Comparison of ENCODE assay signal across 22 mouse cellular contexts in the genomic region with DNA sequence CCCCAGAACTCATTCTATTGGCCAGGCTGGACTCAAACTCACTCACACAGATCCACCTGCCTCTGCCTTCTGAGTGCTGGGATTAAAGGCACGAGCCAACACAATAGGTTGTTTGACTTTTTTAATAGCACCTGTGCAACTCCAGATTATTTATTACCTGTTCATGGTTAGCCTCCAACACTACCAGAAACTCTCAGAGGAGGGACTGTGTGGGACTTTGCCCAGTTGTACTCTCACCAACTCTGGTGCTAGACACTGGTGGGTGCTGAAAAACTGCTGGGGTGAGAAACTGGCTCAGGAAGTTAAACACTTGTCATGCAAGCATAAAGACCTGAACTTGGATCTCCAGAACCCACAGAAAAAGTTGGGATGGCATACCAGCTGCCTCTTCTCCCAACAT. TPM values are rescaled to one million over a fixed set of nuclear protein-coding genes. Genes with fewer than 3 reads are reported as not detected.
DNase-seq lines count a peak whose midpoint lies in the region; ATAC-seq and TF ChIP-seq lines count a peak whose summit lies in the region.
"Had no signal": no experiment of that assay in that cellular context is flagged by ENCODE, and none has a peak within 500 bp of the region (broad histone marks: within the 10 kb centered on the region; RNA-seq: fewer than 3 reads in every experiment).

No protein-coding gene starts in this region.

- H3K27me3 ChIP-seq in liver, embryonic 12.5 days (replicated peaks): no peaks in the 10 kb centered on the region
- H3K27me3 ChIP-seq in stomach, postnatal 0 days (ENCODE audit: control insufficient read depth, insufficient read depth, low read length): no peaks in the 10 kb centered on the region
- no peaks in the 10 kb centered on the region for H3K27me3 ChIP-seq in hindbrain, embryonic 12.5 days
- H3K27me3 ChIP-seq: embryonic facial prominence, embryonic 12.5 days; midbrain, embryonic 13.5 days; Patski had no signal

- peak overlapping the region; percentile 92 for H3K27ac ChIP-seq in liver, embryonic 12.5 days
- H3K27ac ChIP-seq in stomach, postnatal 0 days (replicated peaks): peak overlapping the region; percentile 79
- H3K27ac ChIP-seq in hindbrain, embryonic 12.5 days: no peak overlapping the region
- H3K27ac ChIP-seq: layer of hippocampus, adult 2 months; midbrain, embryonic 13.5 days had no signal

- TF ChIP-seq CTCF in stomach, postnatal 0 days (IDR thresholded peaks at IDR 0.05; ENCODE audit: low read depth): no peak

- H3K4me2 ChIP-seq in liver, embryonic 12.5 days: peak overlapping the region; percentile 82
- H3K4me2 ChIP-seq in stomach, postnatal 0 days (replicated peaks; ENCODE audit: low read depth): no peak overlapping the region; the same call in 1 of the 2 replicates
- H3K4me2 ChIP-seq in hindbrain, embryonic 12.5 days (replicated peaks): no peak overlapping the region
- H3K4me2 ChIP-seq: embryonic facial prominence, embryonic 12.5 days; midbrain, embryonic 13.5 days had no signal

- intact Hi-C loops in left cerebral cortex, postnatal 14 days (cut with DNase I): no loop called here

- DNase-seq in kidney, adult 11 months: peak; percentile 74
- DNase-seq in kidney, postnatal 10 days: no peak
- DNase-seq in kidney, adult 9 months: peak; percentile 87
- no peak for DNase-seq in stomach, postnatal 0 days (ENCODE audit: low spot score)
- DNase-seq in frontal cortex, postnatal 25 days (ENCODE audit: low spot score in 2 of 2): no peak
- DNase-seq in left cerebral cortex, postnatal 14 days (ENCODE audit: low spot score in 2 of 2): no peak
- DNase-seq: B cell, adult 2 months; cerebellum, adult 11 months; heart, adult 11 months; heart, postnatal 10 days; lung, adult 2 months; lung, postnatal 4 days; right cerebral cortex, adult 18-20 months had no signal

- 86% methylated on average over 1 of the region's 1 CpGs for WGBS in liver, embryonic 12.5 days (ENCODE audit: insufficient replicate concordance)
- 24% methylated on average over 1 of the region's 1 CpGs for WGBS in stomach, postnatal 0 days
- WGBS in hindbrain, embryonic 12.5 days: 75% methylated on average over 1 of the region's 1 CpGs

- TF ChIP-seq EP300 in stomach, postnatal 0 days (optimal IDR thresholded peaks at IDR 0.05): no peak

- no peak for ATAC-seq in liver, embryonic 12.5 days
- ATAC-seq in stomach, postnatal 0 days (ENCODE audit: low FRiP score, low TSS enrichment): no peak
- ATAC-seq in hindbrain, embryonic 12.5 days (ENCODE audit: low FRiP score): no peak
- ATAC-seq: hindbrain, embryonic 16.5 days; midbrain, embryonic 13.5 days; Patski had no signal

- H3K9ac ChIP-seq in liver, embryonic 12.5 days: peak overlapping the region; percentile 43; the same call in 1 of the 2 replicates
- no peak overlapping the region for H3K9ac ChIP-seq in stomach, postnatal 0 days (ENCODE audit: low read length)
- no peak overlapping the region for H3K9ac ChIP-seq in hindbrain, embryonic 12.5 days
- H3K9ac ChIP-seq: embryonic facial prominence, embryonic 12.5 days; midbrain, embryonic 13.5 days had no signal

- peaks cover 30% of the 10 kb centered on the region for H3K36me3 ChIP-seq in liver, embryonic 12.5 days
- H3K36me3 ChIP-seq in stomach, postnatal 0 days (ENCODE audit: control insufficient read depth, insufficient read depth, low read length): peaks cover 4% of the 10 kb centered on the region; the same call in 1 of the 2 replicates
- peaks cover 21% of the 10 kb centered on the region; the same call in 1 of the 2 replicates for H3K36me3 ChIP-seq in hindbrain, embryonic 12.5 days

- H3K4me1 ChIP-seq in liver, embryonic 12.5 days: peaks cover 91% of the 10 kb centered on the region
- no peaks in the 10 kb centered on the region for H3K4me1 ChIP-seq in stomach, postnatal 0 days (replicated peaks; ENCODE audit: control insufficient read depth, insufficient read depth)
- peaks cover 14% of the 10 kb centered on the region for H3K4me1 ChIP-seq in hindbrain, embryonic 12.5 days

- H3K4me3 ChIP-seq in liver, embryonic 12.5 days: no peak overlapping the region
- H3K4me3 ChIP-seq in stomach, postnatal 0 days (ENCODE audit: low read depth, low read length): no peak overlapping the region
- H3K4me3 ChIP-seq in hindbrain, embryonic 12.5 days: no peak overlapping the region
- H3K4me3 ChIP-seq: embryonic facial prominence, embryonic 12.5 days; layer of hippocampus, adult 2 months; midbrain, embryonic 13.5 days; myocyte had no signal

- no peaks in the 10 kb centered on the region for H3K9me3 ChIP-seq in liver, embryonic 12.5 days (replicated peaks)
- H3K9me3 ChIP-seq in stomach, postnatal 0 days (ENCODE audit: control insufficient read depth, low read length): no peaks in the 10 kb centered on the region
- no peaks in the 10 kb centered on the region for H3K9me3 ChIP-seq in hindbrain, embryonic 12.5 days (replicated peaks)
- H3K9me3 ChIP-seq: embryonic facial prominence, embryonic 12.5 days; midbrain, embryonic 13.5 days had no signal

RNA-seq across cellular contexts. Expression of a gene that starts 6.2 kb away (rescaled TPM):
- 24.6 and 26.3 TPM in 2 replicates for polyA plus RNA-seq in liver, embryonic 12.5 days (2016; fragmentation: Nextera tagmentation; extraction: Ambion mirVana)
- 23.9 and 25.2 TPM in 2 replicates for polyA plus RNA-seq in stomach, postnatal 0 days (2015; fragmentation: Nextera tagmentation; extraction: Ambion mirVana)
- polyA plus RNA-seq in hindbrain, embryonic 12.5 days (2016; fragmentation: Nextera tagmentation; extraction: Ambion mirVana): 20.8 and 22.3 TPM in 2 replicates
- total RNA-seq in left cerebral cortex, postnatal 14 days (2021): 1 to 10 TPM; 3.0 to 3.1 TPM

RNA-seq across cellular contexts. Expression of a gene that starts 7.0 kb away (rescaled TPM):
- polyA plus RNA-seq in liver, embryonic 12.5 days (2016; fragmentation: Nextera tagmentation; extraction: Ambion mirVana): 19.5 and 20.9 TPM in 2 replicates
- polyA plus RNA-seq in stomach, postnatal 0 days (2015; fragmentation: Nextera tagmentation; extraction: Ambion mirVana): 50.0 and 53.0 TPM in 2 replicates
- 17.5 TPM in 2 replicates for polyA plus RNA-seq in hindbrain, embryonic 12.5 days (2016; fragmentation: Nextera tagmentation; extraction: Ambion mirVana)
- total RNA-seq in left cerebral cortex, postnatal 14 days (2021): 10 to 100 TPM in 1 of 2 experiments, 1 to 10 TPM in 1; 8.7 to 12.9 TPM

RNA-seq across cellular contexts. Expression of a gene that starts 19.4 kb away (rescaled TPM):
- polyA plus RNA-seq in liver, embryonic 12.5 days (2016; fragmentation: Nextera tagmentation; extraction: Ambion mirVana): 0.91 and 1.2 TPM in 2 replicates
- 2.1 and 2.2 TPM in 2 replicates for polyA plus RNA-seq in stomach, postnatal 0 days (2015; fragmentation: Nextera tagmentation; extraction: Ambion mirVana)
- polyA plus RNA-seq in hindbrain, embryonic 12.5 days (2016; fragmentation: Nextera tagmentation; extraction: Ambion mirVana): 2.5 and 3.5 TPM in 2 replicates
- under 1 TPM; 0.57 to 0.66 TPM for total RNA-seq in left cerebral cortex, postnatal 14 days (2021)

RNA-seq across cellular contexts. Expression of a gene that starts 32.0 kb away (rescaled TPM):
- 895 and 897 TPM in 2 replicates for polyA plus RNA-seq in liver, embryonic 12.5 days (2016; fragmentation: Nextera tagmentation; extraction: Ambion mirVana)
- 97.3 and 103 TPM in 2 replicates for polyA plus RNA-seq in stomach, postnatal 0 days (2015; fragmentation: Nextera tagmentation; extraction: Ambion mirVana)
- 26.6 and 27.3 TPM in 2 replicates for polyA plus RNA-seq in hindbrain, embryonic 12.5 days (2016; fragmentation: Nextera tagmentation; extraction: Ambion mirVana)
- 10 to 100 TPM; 11.7 to 13.0 TPM for total RNA-seq in left cerebral cortex, postnatal 14 days (2021)

RNA-seq across cellular contexts. Expression of a gene that starts 32.3 kb away (rescaled TPM):
- 0.11 and 0.12 TPM in 2 replicates for polyA plus RNA-seq in liver, embryonic 12.5 days (2016; fragmentation: Nextera tagmentation; extraction: Ambion mirVana)
- 0.24 and 0.25 TPM in 2 replicates for polyA plus RNA-seq in stomach, postnatal 0 days (2015; fragmentation: Nextera tagmentation; extraction: Ambion mirVana)
- 0.90 and 1.1 TPM in 2 replicates for polyA plus RNA-seq in hindbrain, embryonic 12.5 days (2016; fragmentation: Nextera tagmentation; extraction: Ambion mirVana)
- 100 to 1,000 TPM; 128 to 132 TPM for total RNA-seq in left cerebral cortex, postnatal 14 days (2021)
- total RNA-seq: neutrophil, adult 5-6 weeks had no signal

Comparison
In these comparisons a context has a peak if more than half of its experiments do, and no peak if none do; other contexts are left out.
1. DNase-seq: peak in kidney, adult 11 months (single experiment) and kidney, adult 9 months (single experiment); none in kidney, postnatal 10 days (single experiment), stomach, postnatal 0 days (single experiment), frontal cortex, postnatal 25 days (0 of 2) and left cerebral cortex, postnatal 14 days (0 of 2).